Mouse (Mus musculus): ENCODE data around the gene Smyd4. TPM values are rescaled to one million over a fixed set of nuclear protein-coding genes. Genes with fewer than 3 reads are reported as not detected.
A peak's percentile ranks its signal among the peaks of the same experiment; 100 is the strongest.

Smyd4 gene
- polyA plus RNA-seq, 1 experiment from 2014 or later: 6.4 TPM

- H3K27me3 ChIP-seq (replicated peaks; ENCODE audit: insufficient read depth, low read length): no peaks in the 10 kb centered on the region
- H3K4me2 ChIP-seq (replicated peaks; ENCODE audit: low read depth, low read length): no peak overlapping the region
- no peak overlapping the region for H3K9ac ChIP-seq (replicated peaks; ENCODE audit: low read depth)
- WGBS: 88% methylated on average over 12 of the region's 12 CpGs
- no peak overlapping the region for H3K4me3 ChIP-seq (ENCODE audit: low read depth, low read length)
- H3K36me3 ChIP-seq (ENCODE audit: insufficient read depth, low read length): no peaks in the 10 kb centered on the region
- H3K9me3 ChIP-seq (ENCODE audit: low read length): no peaks in the 10 kb centered on the region
- ATAC-seq: no peak
- H3K4me1 ChIP-seq (ENCODE audit: insufficient read depth, low read depth, low read length): peaks cover 4% of the 10 kb centered on the region; the same call in 1 of the 2 replicates
- no peak for DNase-seq (ENCODE audit: low spot score)
- no peak for TF ChIP-seq EP300 (IDR thresholded peaks at IDR 0.05)
- H3K27ac ChIP-seq (ENCODE audit: low read length): no peak overlapping the region
Measured at GRCm38 (mm10) chr11:75340698-75341345, 7.4 kb upstream of the Smyd4 start.

DNA sequence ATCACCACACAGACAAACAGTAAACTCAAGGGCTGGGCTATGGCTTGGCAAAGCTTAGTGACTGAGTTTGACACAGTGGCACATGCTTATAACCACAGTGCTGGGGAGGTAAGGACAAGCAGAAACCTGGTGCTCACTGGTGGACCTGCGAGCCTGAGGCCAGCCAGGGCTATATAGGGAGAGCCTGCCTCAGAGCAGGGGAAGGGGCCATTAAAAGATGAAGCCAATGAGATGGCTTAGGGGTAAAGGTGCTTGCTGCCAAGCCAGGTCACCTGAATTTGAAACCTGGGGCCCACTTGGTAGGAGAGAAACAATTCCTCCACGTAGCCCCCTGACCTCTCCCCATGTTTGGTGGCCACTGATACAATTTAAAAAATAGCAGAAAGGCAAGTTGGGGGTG lies 5.1 kb upstream of the Smyd4 start:
- DNase-seq (ENCODE audit: low spot score) (no peak), ATAC-seq (no peak)
- no peak overlapping the region for H3K27ac ChIP-seq (ENCODE audit: low read length)
- TF ChIP-seq EP300 (IDR thresholded peaks at IDR 0.05): no peak
- no peak for TF ChIP-seq CTCF (IDR thresholded peaks at IDR 0.05)
- H3K4me2 ChIP-seq (replicated peaks; ENCODE audit: low read depth, low read length): no peak overlapping the region
- H3K36me3 ChIP-seq (ENCODE audit: insufficient read depth, low read length): no peaks in the 10 kb centered on the region
- no peaks in the 10 kb centered on the region for H3K27me3 ChIP-seq (replicated peaks; ENCODE audit: insufficient read depth, low read length)
- no peaks in the 10 kb centered on the region for H3K9me3 ChIP-seq (ENCODE audit: low read length)
- no peak overlapping the region for H3K9ac ChIP-seq (replicated peaks; ENCODE audit: low read depth)
- peaks cover 4% of the 10 kb centered on the region; the same call in 1 of the 2 replicates for H3K4me1 ChIP-seq (ENCODE audit: insufficient read depth, low read depth, low read length)
- WGBS: 78% methylated on average over 2 of the region's 2 CpGs
- H3K4me3 ChIP-seq (ENCODE audit: low read depth, low read length): no peak overlapping the region

DNA sequence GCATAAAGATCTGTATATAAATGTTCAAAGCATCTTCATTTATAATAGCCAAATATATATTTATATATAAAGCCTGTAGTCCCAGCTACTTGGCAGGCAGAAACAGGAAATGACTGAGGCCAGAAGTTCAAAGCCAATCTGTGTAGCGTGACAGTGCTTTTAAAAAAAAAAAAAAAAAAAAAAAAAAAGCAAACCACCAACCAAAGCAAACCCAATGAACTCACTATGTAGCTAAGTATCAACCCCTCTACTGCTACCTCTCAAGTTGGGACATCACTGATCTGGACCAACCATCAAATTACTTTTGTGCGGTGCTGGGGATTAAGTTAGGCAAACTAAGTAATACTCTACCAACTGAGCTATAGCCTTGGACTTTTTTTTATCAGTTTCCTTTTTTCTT lies 4.1 kb upstream of the Smyd4 start:
- no peak overlapping the region for H3K4me2 ChIP-seq (replicated peaks; ENCODE audit: low read depth, low read length)
- no peaks in the 10 kb centered on the region for H3K27me3 ChIP-seq (replicated peaks; ENCODE audit: insufficient read depth, low read length)
- ATAC-seq (no peak), DNase-seq (ENCODE audit: low spot score) (peak; percentile 46)
- 50% methylated on average over 2 of the region's 2 CpGs for WGBS
- TF ChIP-seq CTCF (IDR thresholded peaks at IDR 0.05) (no peak), EP300 (IDR thresholded peaks at IDR 0.05) (no peak)
- H3K27ac ChIP-seq (ENCODE audit: low read length): no peak overlapping the region
- no peak overlapping the region for H3K9ac ChIP-seq (replicated peaks; ENCODE audit: low read depth)
- H3K9me3 ChIP-seq (ENCODE audit: low read length): no peaks in the 10 kb centered on the region
- no peaks in the 10 kb centered on the region for H3K36me3 ChIP-seq (ENCODE audit: insufficient read depth, low read length)
- no peak overlapping the region for H3K4me3 ChIP-seq (ENCODE audit: low read depth, low read length)
- H3K4me1 ChIP-seq (ENCODE audit: insufficient read depth, low read depth, low read length): peaks cover 4% of the 10 kb centered on the region; the same call in 1 of the 2 replicates

DNA sequence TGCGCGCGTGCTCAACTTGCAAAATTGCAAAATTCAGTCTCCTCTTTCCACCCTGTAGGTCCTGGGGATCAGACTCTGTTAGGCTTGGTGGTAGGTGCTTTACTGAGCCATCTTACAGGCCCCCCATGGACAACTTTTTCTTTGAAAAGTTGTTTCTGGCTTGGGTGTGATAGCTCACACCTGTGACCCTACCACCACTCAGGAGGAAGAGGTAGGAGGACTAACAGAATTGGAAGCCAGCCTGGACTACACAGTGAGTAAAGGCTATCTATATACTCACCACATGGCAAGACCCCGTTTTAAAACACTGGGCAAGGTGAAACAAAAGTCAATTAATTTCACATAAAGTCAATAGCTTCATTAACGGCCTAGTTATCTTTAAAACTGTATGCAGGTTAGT lies 3.5 kb upstream of the Smyd4 start:
- H3K27me3 ChIP-seq (replicated peaks; ENCODE audit: insufficient read depth, low read length): no peaks in the 10 kb centered on the region
- WGBS: 77% methylated on average over 5 of the region's 5 CpGs
- no peaks in the 10 kb centered on the region for H3K36me3 ChIP-seq (ENCODE audit: insufficient read depth, low read length)
- DNase-seq (ENCODE audit: low spot score) (no peak), ATAC-seq (no peak)
- H3K9ac ChIP-seq (replicated peaks; ENCODE audit: low read depth): no peak overlapping the region
- peaks cover 4% of the 10 kb centered on the region; the same call in 1 of the 2 replicates for H3K4me1 ChIP-seq (ENCODE audit: insufficient read depth, low read depth, low read length)
- no peak overlapping the region for H3K4me2 ChIP-seq (replicated peaks; ENCODE audit: low read depth, low read length)
- H3K27ac ChIP-seq (ENCODE audit: low read length): no peak overlapping the region
- H3K4me3 ChIP-seq (ENCODE audit: low read depth, low read length): no peak overlapping the region
- no peak for TF ChIP-seq CTCF (IDR thresholded peaks at IDR 0.05)
- TF ChIP-seq EP300 (IDR thresholded peaks at IDR 0.05): no peak
- H3K9me3 ChIP-seq (ENCODE audit: low read length): no peaks in the 10 kb centered on the region

- ATAC-seq (no peak), DNase-seq (ENCODE audit: low spot score) (no peak)
- Histone ChIP-seq H3K27ac (ENCODE audit: low read length) (no peak overlapping the region), H3K9ac (replicated peaks; ENCODE audit: low read depth) (no peak overlapping the region), H3K36me3 (ENCODE audit: insufficient read depth, low read length) (no peaks in the 10 kb centered on the region), H3K27me3 (replicated peaks; ENCODE audit: insufficient read depth, low read length) (no peaks in the 10 kb centered on the region), H3K9me3 (ENCODE audit: low read length) (no peaks in the 10 kb centered on the region), H3K4me2 (replicated peaks; ENCODE audit: low read depth, low read length) (no peak overlapping the region), H3K4me3 (ENCODE audit: low read depth, low read length) (no peak overlapping the region), H3K4me1 (ENCODE audit: insufficient read depth, low read depth, low read length) (peaks cover 4% of the 10 kb centered on the region; the same call in 1 of the 2 replicates)
- TF ChIP-seq CTCF (IDR thresholded peaks at IDR 0.05) (no peak), EP300 (IDR thresholded peaks at IDR 0.05) (no peak)
- WGBS: 50% methylated on average over 3 of the region's 4 CpGs
Measured at GRCm38 (mm10) chr11:75346556-75347187, 1.6 kb upstream of the Smyd4 start.

GRCm38 (mm10) chr11:75347188-75347585 lies 1.0 kb upstream of the Smyd4 start:
- Histone ChIP-seq H3K4me3 (ENCODE audit: low read depth, low read length) (peak overlapping the region; percentile 84), H3K27ac (ENCODE audit: low read length) (no peak overlapping the region), H3K9ac (replicated peaks; ENCODE audit: low read depth) (no peak overlapping the region), H3K36me3 (ENCODE audit: insufficient read depth, low read length) (no peaks in the 10 kb centered on the region), H3K9me3 (ENCODE audit: low read length) (no peaks in the 10 kb centered on the region), H3K27me3 (replicated peaks; ENCODE audit: insufficient read depth, low read length) (no peaks in the 10 kb centered on the region), H3K4me2 (replicated peaks; ENCODE audit: low read depth, low read length) (peak overlapping the region; percentile 82), H3K4me1 (ENCODE audit: insufficient read depth, low read depth, low read length) (peaks cover 4% of the 10 kb centered on the region; the same call in 1 of the 2 replicates)
- WGBS: 27% methylated on average over 10 of the region's 10 CpGs
- TF ChIP-seq EP300 (IDR thresholded peaks at IDR 0.05): no peak
- no peak for TF ChIP-seq CTCF (IDR thresholded peaks at IDR 0.05)
- DNase-seq (ENCODE audit: low spot score) (no peak), ATAC-seq (no peak)

Data from lung, postnatal 0 days (tissue).